Mouse (Mus musculus) C2C12 (cell line): Measurements from ENCODE around the gene Phf1. TPM values are rescaled to one million over a fixed set of nuclear protein-coding genes. Genes with fewer than 3 reads are reported as not detected.
"Not testable (repeated sequence)": the region's sequence is repeated elsewhere in the genome, so short reads cannot be mapped to it uniquely, and the experiment has no call there.

Experiments used
- H3K27me3 ChIP-seq: one replicate; pipeline ENCODE4 v1.6.1; 2011; ENCODE audit not compliant: control insufficient read depth, insufficient read depth, insufficient read length
- H3K36me3 ChIP-seq: one replicate; pipeline ENCODE4 v1.6.1; 2011; ENCODE audit not compliant: control insufficient read depth, insufficient read depth
- H3K4me3 ChIP-seq: one replicate; pipeline ENCODE4 v1.5.1; 2011; ENCODE audit warnings: mild to moderate bottlenecking, control low read depth; ENCODE audit not compliant: poor library complexity, insufficient read depth, severe bottlenecking
- H3K79me2 ChIP-seq: one replicate; pipeline ENCODE4 v1.6.1; 2011; ENCODE audit not compliant: control insufficient read depth, insufficient read depth
- H3K79me3 ChIP-seq: one replicate; pipeline ENCODE4 v1.6.1; 2011; ENCODE audit warnings: low read depth, control low read depth
- H3ac ChIP-seq: one replicate; pipeline ENCODE3; 2011; ENCODE audit warnings: low read depth; ENCODE audit not compliant: control insufficient read depth, insufficient read length
- CEBPB ChIP-seq: IDR thresholded peaks from one replicate; pipeline ENCODE4 v1.6.1; 2011; ENCODE audit warnings: low read depth, mild to moderate bottlenecking, control low read depth, moderate library complexity
- CTCF ChIP-seq: IDR thresholded peaks from one replicate; pipeline ENCODE4 v1.5.1; 2011; ENCODE audit not compliant: control insufficient read depth, insufficient read depth, insufficient read length
- FOSL1 ChIP-seq: IDR thresholded peaks from one replicate; pipeline ENCODE4 v1.8.0; 2011; ENCODE audit warnings: mild to moderate bottlenecking, low read length; ENCODE audit not compliant: poor library complexity, insufficient read depth, severe bottlenecking
- MAX ChIP-seq: IDR thresholded peaks from one replicate; pipeline ENCODE4 v1.6.1; 2011; ENCODE audit warnings: mild to moderate bottlenecking, control low read depth
- MYOD1 ChIP-seq: IDR thresholded peaks from one replicate; pipeline ENCODE4 v1.6.1; 2011; ENCODE audit warnings: low read depth; ENCODE audit not compliant: control insufficient read depth, insufficient read length
- MYOG ChIP-seq: IDR thresholded peaks from one replicate; pipeline ENCODE4 v1.6.1; 2011; ENCODE audit not compliant: control insufficient read depth, insufficient read length; ENCODE audit errors: extremely low read depth
- USF1 ChIP-seq: IDR thresholded peaks from one replicate; pipeline ENCODE4 v1.6.1; 2011; ENCODE audit warnings: low read depth, mild to moderate bottlenecking, control low read depth, moderate library complexity
- polyA plus RNA-seq: library from polyadenylated mRNA; unstranded; fragments of >200 nt; fragmentation: generic; extraction: Trizol; gene quantifications from one replicate; pipeline ENCODE4 v1.2.1, GENCODE M21; 2012; ENCODE audit warnings: missing spikeins

Phf1 gene
- polyA plus RNA-seq, 1 experiment, result 7.3 TPM

- Histone ChIP-seq H3K79me3 (peaks cover 22% of the 10 kb centered on the region), H3K4me3 (no peak overlapping the region), H3K27me3 (no peaks in the 10 kb centered on the region), H3ac (no peak overlapping the region), H3K36me3 (no peaks in the 10 kb centered on the region), H3K79me2 (peaks cover 33% of the 10 kb centered on the region)
- TF ChIP-seq MAX (no peak), FOSL1 (no peak), MYOG (no peak), CTCF (no peak), USF1 (no peak), CEBPB (no peak), MYOD1 (no peak)
These were observed 17.6 kb upstream of the Phf1 start for GRCm38 (mm10) chr17:26915248-26915647.

GRCm38 (mm10) chr17:26916711-26917482 lies 16.0 kb upstream of the Phf1 start, which contains the start of gene Kifc5b:
Gene Kifc5b (plus strand): TSS chr17:26917091.
- TF ChIP-seq MAX (peak; percentile 87), MYOG (no peak), USF1 (no peak), CTCF (peak; percentile 99), CEBPB (peak; percentile 87), MYOD1 (no peak), FOSL1 (no peak)
- Histone ChIP-seq H3K27me3 (no peaks in the 10 kb centered on the region), H3K79me2 (peaks cover 44% of the 10 kb centered on the region), H3K36me3 (peaks cover 14% of the 10 kb centered on the region), H3K79me3 (peaks cover 22% of the 10 kb centered on the region), H3ac (peak within 1 kb of the TSS; percentile 93), H3K4me3 (peak within 1 kb of the TSS; percentile 65)

- H3K27me3 ChIP-seq, result not testable (repeated sequence)
- Histone ChIP-seq H3ac (peak overlapping the region; percentile 93), H3K79me3 (peaks cover 22% of the 10 kb centered on the region), H3K4me3 (peak overlapping the region; percentile 65), H3K36me3 (peaks cover 14% of the 10 kb centered on the region), H3K79me2 (peaks cover 44% of the 10 kb centered on the region)
These were observed 15.3 kb upstream of the Phf1 start for GRCm38 (mm10) chr17:26917560-26917959.

GRCm38 (mm10) chr17:26918343-26918742 lies 14.5 kb upstream of the Phf1 start:
- H3K27me3 ChIP-seq, result no peaks in the 10 kb centered on the region
- H3K4me3 ChIP-seq, result peak overlapping the region; percentile 65

GRCm38 (mm10) chr17:26919516-26919915 lies 13.3 kb upstream of the Phf1 start:
- peaks cover 22% of the 10 kb centered on the region for H3K79me3 ChIP-seq
- H3ac ChIP-seq, H3K27me3 ChIP-seq, H3K4me3 ChIP-seq: not testable (repeated sequence)
- H3K79me2 ChIP-seq, result peaks cover 44% of the 10 kb centered on the region
- H3K36me3 ChIP-seq, result peaks cover 21% of the 10 kb centered on the region

More at GRCm38 (mm10) chr17:26918343-26918742, 14.5 kb upstream of the Phf1 start:
- peaks cover 17% of the 10 kb centered on the region for H3K36me3 ChIP-seq
- peaks cover 22% of the 10 kb centered on the region for H3K79me3 ChIP-seq
- peak overlapping the region; percentile 44 for H3ac ChIP-seq
- no peak for TF ChIP-seq FOSL1
- TF ChIP-seq MAX, result no peak
- no peak for TF ChIP-seq CEBPB
- no peak for TF ChIP-seq USF1
- TF ChIP-seq MYOG, result no peak
- TF ChIP-seq CTCF, result no peak
- TF ChIP-seq MYOD1, result no peak
- peaks cover 44% of the 10 kb centered on the region for H3K79me2 ChIP-seq

GRCm38 (mm10) chr17:26922368-26922767 lies 10.5 kb upstream of the Phf1 start:
- Histone ChIP-seq H3K36me3 (peaks cover 43% of the 10 kb centered on the region), H3K79me2 (peaks cover 40% of the 10 kb centered on the region), H3K79me3 (peaks cover 22% of the 10 kb centered on the region)
- H3ac ChIP-seq, H3K27me3 ChIP-seq, H3K4me3 ChIP-seq: not testable (repeated sequence)

- not testable (repeated sequence) for H3K79me3 ChIP-seq, H3K79me2 ChIP-seq
- H3K36me3 ChIP-seq, result peaks cover 69% of the 10 kb centered on the region
These were observed 7.4 kb upstream of the Phf1 start for GRCm38 (mm10) chr17:26925414-26925813.

More at GRCm38 (mm10) chr17:26925414-26925813, 7.4 kb upstream of the Phf1 start:
- H3K4me3 ChIP-seq, H3ac ChIP-seq, H3K27me3 ChIP-seq: not testable (repeated sequence)
